Mouse (Mus musculus) olfactory bulb, adult 2 months (tissue): Measurements from ENCODE around the gene Padi4.

Experiments used
- CTCF ChIP-seq: fragments of 200-500 bp; IDR thresholded peaks from 2 replicates; pipeline ENCODE4 v1.5.1; 2012; ENCODE audit warnings: low read depth, mild to moderate bottlenecking, low read length, moderate library complexity; ENCODE audit not compliant: insufficient read depth
- POLR2A ChIP-seq: fragments of 200-500 bp; IDR thresholded peaks from 2 replicates; pipeline ENCODE4 v1.6.1; 2012; ENCODE audit warnings: mild to moderate bottlenecking, low read depth, low read length, moderate library complexity; ENCODE audit not compliant: insufficient read depth

DNA sequence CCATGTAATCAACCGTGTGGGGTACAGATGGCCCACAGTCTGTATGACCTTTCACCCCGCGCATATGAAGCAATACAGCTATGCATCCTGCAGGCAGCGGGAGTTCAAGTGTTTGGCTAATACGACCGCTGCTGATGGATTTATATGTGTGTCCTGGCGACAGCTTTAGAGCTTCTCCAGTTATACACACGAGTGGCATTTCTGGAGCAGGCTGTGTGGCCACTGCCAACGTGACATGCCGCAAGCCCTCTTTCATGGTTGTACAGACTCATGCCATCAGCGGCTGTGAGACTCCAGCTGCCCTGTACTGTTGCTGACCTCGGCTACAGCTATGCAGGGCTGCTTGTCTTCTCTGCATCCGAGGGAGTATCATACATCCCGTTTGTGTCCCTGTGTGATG lies 6.5 kb upstream of the Padi4 start:
- TF ChIP-seq CTCF: no peak
- TF ChIP-seq POLR2A: no peak
